Mouse (Mus musculus) hematopoietic stem cell, adult 5-6 weeks (primary cell): ENCODE measurements around the gene Prr7. TPM values are rescaled to one million over a fixed set of nuclear protein-coding genes. Genes with fewer than 3 reads are reported as not detected.
"Not testable (repeated sequence)": the region's sequence is repeated elsewhere in the genome, so short reads cannot be mapped to it uniquely, and the experiment has no call there.

Source experiments
- ATAC-seq, 2 experiments: fragments of 125-278 bp in 1 of 2; replicated peaks in 1 of 2; 2 replicates each; pipeline ENCODE4 v1.8.0; 2016 to 2017; ENCODE audit warnings: inconsistent platforms in 2 of 2, mild to moderate bottlenecking in 2 of 2, moderate number of reproducible peaks in 2 of 2, low read depth in 1 of 2, moderate TSS enrichment in 1 of 2; ENCODE audit not compliant: low FRiP score in 2 of 2, poor library complexity in 2 of 2, severe bottlenecking in 2 of 2, insufficient read depth in 1 of 2, low TSS enrichment in 1 of 2
- total RNA-seq: library from RNA; stranded (forward); fragments of 172-1452, 232-1000 nt; gene quantifications from 2 replicates; pipeline ENCODE4 v1.2.3, GENCODE M21; 2017

Gene Prr7
- total RNA-seq: 0.25 TPM in 1 of 2 replicates, not detected in the other

DNA sequence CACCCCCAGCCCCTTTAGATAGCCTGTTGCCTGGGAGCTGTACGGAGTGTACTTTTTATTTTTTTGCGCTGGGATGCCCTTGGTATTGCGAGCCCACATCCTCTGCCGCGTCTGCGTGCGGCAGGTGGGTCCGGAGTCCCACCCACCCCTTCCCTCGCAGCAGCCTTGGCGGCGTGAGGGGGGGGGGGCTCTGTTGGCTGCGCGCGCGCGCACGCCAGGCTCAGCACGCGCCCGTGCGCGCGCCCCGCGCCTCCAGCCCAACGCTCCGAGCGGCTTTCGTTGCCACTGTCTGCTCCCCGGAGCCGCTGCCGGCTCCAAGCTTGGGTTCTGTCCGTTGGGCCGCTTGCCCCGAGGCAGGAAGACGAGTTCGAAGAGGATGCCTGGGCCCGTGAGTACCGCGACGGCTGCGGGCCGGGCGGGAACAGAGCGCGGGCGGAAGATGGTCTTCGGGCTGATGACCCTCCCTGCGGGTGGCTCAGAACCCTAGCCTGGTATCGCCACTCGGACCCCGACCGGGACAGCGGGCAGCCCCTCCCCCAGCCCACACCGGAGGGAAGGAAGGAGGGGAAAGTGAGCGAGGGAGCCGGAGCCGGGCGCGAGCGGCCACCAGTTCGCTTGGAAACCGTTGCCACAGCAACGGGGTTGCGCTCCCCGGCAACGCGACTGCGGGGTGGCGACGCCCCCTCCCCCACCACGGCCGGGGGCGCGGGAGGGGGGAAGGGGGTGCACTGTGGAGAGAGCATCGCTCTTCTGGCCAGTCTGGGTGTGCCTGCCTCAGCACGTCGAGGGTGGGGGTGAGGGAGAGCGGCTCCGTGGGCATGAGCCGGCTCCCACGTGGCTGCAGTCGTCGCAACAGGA lies at the start of gene Prr7:
Gene Prr7 (plus strand): TSS at position 241 of the 858 bp plus-strand sequence.
- ATAC-seq: peak in 1 of 2 experiments; percentile 26; a peak in 1 of 4 replicates

DNA sequence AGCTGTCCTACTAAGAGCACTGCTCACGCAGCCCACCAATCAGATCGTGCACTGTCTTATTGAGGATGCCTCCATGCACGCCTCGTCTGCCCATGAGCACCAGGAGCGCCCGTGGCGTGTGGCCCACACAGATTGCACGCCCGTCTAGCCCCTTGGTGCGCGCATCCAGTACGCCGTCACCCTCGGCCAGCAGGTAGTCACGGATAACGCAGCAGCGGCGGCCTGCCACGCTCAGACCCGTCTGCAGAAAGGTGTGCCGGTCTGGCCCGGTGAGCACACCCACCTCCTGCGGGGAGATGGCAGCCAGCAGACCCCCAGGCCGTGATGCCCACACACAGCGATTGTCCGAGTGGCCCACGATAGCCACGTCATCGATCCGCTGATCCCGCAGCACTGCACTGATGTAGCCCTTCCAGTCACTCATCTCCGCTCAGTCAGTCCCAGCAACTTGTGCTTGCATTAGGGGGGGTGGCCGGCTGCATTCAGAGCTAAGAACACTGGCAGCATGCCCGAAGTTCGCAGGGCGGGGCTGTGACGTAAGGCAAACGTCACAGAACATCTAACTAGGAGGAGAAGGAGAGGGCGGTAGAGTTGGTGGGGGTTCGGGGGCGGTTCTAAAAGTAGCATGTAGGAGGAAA lies 49.2 kb upstream of the Prr7 start, which contains the start of gene Pfn3:
Gene Pfn3 (minus strand): TSS at position 490 of the 638 bp plus-strand sequence.
- ATAC-seq: no peak

DNA sequence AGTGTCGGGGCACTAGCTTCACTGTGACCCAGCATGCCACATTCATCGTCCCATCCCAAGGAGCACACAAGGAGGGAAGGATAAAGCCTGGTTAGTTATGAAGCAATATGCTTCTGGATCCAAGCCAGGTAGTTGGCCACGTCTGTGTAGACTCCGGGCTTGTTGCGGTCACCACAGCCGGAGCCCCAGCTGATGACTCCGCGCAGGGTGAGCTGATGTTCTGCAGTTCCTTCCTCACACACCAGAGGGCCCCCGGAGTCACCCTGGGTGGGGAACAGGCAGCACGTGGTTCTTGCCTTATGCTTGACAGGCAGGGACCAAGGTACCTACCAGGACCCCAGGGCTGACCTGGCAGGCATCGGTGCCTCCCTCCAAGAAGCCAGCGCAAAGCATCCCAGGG lies 46.1 kb upstream of the Prr7 start:
- ATAC-seq: peak; percentile 65 to 81

DNA sequence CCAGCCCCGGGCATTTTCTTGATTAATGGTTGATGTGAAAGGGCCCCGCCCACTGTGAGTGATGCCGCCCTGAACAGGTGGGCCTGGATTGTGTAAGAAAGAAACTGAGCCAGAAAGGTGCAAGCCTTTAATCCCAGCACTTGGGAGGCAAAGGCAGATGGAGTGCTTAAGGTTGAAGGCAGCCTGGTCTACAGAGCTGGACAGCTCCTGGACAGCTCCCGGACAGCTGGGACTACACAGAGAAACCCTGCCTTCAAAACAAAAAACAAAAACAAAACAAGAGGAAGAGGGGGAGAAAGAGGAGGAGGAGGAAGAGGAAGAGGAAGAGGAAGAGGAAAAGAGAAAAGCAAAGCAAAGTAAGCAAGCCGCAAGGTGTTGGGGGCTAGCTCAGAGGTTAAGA lies 44.9 kb upstream of the Prr7 start:
- no peak for ATAC-seq

DNA sequence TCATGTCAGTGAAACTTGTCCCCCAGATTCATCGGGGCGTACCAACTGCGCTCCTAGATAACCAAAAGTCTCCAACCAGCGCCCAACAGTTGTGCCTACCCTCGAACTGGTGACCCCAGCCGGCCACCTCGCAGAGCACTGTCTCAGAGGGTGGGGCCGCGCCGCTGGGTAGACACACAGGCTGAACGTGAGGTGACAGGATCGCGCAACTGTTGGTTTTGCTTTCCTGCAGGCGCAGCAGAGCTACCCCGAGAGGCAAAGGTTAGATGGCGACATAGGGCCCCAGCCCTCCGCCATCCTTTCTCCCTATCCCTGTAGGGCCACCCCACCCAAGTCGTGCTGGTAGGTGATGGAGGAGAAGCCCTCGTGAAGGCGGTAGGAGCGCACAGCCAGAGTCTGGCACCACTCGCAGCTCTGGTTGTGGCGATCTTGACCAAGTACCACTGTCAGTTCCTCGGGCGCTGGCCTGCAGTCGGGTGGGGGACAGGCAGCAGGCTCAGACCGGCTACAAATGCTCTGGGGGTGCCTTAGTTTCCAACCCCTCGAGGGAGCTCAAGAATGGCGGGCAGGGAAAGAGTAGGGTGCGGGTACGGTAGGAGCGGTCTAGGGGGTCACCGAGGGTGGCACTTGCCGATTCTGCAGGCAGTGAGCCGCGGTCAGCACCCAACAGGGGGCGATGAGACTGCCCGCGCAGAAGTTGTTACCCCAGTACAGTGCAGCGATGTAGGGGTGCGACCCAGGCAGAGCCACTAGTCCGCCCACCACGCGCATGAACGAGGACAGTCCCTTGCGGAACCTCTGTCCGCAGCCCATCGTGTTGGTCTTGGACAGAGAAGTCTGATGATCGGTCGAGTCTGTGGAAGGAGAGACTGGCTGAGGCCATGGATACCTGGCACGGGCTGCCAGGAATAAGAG lies 43.8 kb upstream of the Prr7 start:
- no peak for ATAC-seq

DNA sequence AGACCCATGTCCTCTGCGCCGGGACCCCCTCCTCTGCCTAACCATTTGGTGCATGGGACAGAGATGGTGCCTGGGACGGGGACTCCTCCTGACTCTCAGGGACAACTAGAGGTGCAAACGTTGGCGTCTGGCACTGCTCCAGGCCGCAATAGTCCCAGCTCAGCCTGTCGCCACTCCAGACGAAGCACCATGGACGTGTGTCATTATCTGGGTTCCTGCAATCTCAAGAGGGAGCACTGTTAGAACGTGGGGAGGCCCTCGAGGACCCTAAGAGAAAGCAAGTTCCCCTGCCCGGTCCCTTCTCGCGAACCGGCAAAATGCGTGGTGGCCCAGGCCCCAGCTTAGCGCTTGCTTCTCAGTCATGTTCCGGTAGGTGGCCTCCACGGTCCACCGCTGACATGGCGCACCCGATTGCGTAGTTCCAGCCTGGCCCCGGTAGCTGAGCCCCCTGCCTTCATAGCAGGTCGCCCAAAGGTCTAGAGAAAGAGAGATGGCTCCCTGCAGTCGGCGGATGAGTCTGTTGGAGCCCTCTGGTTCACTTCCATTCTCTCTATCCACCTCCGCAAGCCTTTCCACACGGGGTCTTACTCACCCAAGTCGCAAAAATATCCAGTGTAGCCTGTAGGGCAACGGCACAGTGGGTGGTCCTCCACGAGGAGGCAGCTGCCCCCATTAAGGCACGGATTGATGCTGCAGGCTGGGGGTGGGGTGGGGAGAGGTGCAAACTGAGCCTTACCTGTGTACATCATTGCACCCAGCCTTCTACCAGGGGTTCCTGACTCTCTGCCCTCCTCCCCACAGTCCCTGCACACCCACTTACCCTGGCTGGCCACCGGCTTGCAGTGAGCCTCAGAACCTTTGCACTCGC lies 42.9 kb upstream of the Prr7 start:
- ATAC-seq: peak; percentile 62 to 73

DNA sequence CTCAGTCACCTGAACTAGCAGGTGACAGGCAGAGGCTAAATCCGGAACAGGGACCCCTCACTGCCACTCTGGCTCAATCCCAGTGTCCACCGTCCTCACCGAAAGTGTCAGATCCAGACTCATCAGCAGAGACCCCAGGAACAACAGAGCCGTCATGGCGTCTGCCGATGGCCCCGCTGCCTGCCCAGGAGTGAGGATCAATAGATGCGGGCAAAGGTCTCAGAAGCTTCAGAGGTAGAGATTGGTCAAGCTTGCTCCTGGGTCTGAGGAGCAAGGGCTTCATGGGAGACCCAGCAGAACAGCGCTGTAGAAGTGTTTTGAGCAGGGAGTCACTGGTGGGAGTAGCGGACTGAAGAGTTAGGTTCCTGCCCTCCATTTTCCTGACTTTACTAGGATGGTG lies 37.5 kb upstream of the Prr7 start, which contains the start of gene F12:
Gene F12 (minus strand): TSS at position 181 of the 400 bp plus-strand sequence.
- no peak for ATAC-seq

DNA sequence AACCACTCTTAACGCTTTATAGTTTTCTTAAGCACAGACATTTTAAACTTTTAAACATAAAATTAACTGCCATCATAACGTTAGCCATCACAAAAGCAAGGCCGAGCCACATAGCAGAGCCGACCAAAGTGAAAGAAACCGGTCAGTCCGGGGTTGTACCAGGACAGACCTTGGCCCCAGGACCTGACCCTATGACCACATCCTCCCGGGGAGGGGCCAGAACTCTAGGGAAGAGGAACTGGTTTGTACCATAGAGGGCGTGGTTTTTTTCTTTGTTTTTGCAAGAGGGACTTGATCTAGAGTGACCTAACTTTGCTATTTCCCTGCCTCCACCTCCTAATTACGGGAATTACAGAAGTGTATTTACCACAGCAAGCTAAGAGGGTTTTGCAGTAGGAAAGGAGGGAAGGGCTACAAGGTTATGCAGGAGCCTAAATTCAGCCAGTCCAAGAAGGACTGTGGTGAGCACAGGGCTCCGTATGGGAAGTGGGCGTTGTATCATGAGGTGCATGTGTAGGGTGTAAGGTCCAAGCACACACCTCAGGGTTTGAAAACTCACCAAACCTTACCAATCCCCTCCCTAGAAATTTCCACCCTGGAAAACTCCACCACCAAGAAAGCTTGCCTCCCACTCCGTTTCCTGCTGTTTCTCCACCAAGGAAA lies 34.7 kb upstream of the Prr7 start:
- ATAC-seq: peak; percentile 80 to 86

DNA sequence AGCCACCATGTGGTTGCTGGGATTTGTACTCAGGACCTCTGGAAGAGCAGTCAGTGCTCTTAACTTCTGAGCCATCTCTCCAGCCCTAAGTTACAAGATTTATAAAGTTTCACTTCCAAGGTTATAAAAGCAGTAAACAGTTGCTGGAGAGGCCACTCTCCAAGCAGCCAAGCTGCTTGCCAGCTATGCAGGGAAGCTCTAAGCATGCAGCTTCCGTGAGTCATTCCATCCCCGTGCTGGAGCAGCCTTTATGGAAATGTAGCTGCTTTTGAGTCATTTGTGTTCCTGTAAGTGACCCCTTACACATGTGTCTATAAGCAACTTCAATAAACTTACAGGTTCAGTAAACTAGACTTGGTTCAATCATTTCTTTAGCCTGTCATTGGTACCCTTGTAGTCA lies 33.5 kb upstream of the Prr7 start:
- no peak for ATAC-seq

DNA sequence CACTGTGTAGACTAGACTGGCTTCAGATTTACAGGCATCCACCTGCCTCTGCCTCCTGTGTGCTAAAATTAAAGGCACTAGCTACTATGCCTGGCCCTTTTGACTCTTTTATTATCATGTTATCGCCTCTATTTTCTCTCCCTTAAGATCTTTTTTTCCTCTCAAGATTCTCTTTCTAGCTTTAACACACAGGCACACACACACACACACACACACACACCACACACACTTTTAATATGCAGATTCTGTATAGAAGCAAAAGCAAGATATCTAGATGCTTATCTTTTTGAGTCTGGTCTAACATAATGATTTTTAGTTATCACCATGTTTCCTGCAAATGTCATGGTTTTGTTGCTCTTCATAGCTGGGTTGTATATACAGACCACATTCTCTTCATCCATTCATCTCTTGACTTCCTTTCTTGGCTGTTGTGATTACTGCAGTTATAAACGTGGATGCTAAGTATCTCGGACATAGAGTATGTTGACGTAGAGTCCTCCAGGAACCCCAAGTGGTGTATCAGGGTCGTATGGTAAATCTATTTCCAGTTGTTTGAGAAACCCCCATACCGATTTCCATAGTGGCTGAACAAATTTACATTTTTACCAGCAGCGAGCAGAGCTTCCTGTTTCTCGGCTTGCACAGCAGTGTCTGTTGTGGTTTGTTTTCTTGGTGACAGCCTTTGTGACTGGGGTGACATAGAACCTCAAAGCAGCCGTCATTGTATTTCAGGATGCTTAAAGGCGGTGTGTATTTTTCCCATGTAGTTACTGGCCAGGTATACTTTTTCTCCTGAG lies 32.0 kb upstream of the Prr7 start:
- ATAC-seq: peak; percentile 76 to 84

DNA sequence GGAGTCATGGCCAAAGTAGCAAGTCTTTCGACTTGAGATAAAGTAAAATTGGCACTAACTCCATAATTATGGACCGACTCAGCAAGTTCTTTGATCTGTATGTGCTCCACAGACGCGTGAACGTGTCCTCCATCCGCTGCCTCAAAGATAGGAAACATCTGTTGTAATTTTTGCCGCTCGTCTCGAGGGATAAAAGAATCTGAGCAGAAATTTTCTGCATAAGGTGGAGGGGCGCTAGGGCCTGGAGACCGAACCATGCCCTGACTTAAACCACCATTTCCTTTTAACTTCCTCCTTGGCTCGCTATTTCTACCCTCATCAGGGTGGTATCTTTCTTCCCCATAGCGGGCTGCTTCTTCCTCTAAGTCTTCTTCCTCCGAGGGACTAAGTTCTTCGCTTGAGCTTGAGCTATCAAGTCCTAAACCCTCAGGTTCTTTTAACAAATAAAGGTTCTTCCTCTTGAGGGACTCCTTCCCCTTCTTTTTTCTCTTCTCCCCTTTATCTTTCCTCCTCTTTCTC lies 26.9 kb upstream of the Prr7 start:
- ATAC-seq: not testable (repeated sequence)

DNA sequence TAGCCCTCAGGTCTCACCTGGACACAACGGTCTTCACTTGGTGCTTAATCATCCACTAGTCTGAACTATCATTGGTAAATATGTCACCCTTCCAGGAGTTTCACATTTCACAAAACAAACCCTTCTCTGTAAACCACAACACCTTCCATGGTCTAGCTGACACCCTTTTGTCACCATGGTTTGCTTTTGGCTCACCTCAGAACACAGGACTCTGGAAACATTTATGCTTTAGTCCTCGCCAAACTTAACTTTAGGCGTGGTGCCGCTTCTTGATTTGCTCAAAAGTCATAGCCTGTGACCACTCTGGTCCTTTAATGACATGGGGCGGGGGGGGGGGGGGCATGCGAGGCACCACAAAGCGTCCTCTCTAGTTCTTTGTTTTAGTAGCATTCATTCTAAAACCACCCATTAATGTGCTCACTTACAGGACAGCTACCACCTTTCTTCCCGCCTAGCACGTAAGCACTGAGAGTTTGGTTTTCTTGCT lies 20.2 kb upstream of the Prr7 start:
- no peak for ATAC-seq

DNA sequence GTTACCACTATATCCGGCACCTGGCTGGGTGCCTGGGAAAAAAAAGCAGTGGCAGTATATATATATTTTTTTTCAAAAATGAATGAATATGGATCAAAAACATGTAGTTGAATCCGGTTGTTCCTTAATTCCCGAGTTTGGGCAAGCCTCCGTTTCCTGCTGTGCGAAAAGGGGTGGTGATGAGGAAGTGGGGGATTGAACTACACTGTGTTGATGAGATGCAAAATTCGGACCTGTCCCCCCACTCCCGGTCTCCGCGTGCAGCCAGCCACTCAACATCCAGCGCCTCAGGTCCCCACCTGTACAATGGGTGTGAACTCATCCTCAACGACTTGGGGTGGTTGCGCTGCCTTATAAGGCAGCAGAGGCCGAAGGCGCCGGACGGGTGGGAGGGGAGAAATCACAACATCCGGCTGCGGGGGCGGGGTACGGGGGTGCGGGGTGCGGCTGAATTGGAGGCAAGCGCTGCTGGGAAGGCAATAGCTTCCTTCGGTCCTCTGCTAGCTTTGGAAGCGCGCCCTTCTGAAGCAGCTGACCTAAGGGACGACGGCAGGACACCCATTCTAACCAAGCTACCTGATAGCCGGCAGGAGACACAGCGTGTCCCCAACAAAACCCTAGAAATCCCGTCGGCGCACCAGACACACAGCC lies 19.7 kb upstream of the Prr7 start:
- ATAC-seq: peak; percentile 14 to 34; a peak in 3 of 4 replicates

DNA sequence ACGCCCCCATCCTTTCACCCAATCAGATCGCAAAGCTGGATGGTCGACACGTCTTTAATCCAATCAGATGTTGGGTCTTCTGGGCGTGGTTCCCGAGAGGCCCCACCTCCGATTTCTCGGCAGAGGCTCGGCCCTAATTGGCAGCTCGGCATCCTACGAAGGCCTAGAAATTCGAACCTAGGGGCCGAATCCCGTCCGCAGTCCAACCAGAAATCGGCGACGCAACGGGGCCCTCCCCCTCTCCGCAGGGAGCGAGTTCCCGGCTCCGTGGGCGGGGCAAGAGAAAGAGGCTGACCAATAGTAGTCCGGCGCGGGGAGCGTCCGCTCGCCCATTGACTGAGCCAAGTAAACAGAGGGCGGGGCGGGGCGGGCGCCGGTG lies 19.1 kb upstream of the Prr7 start, which contains the start of gene Grk6:
Gene Grk6 (plus strand): TSS at position 136 of the 379 bp plus-strand sequence.
- peak; percentile 85 for ATAC-seq
